Mouse (Mus musculus) megakaryocyte-erythroid progenitor cell, adult 5-6 weeks (primary cell): ENCODE results near the gene Esrp2. TPM values are rescaled to one million over a fixed set of nuclear protein-coding genes. Genes with fewer than 3 reads are reported as not detected.

Experiments
- ATAC-seq: replicated peaks from 2 replicates; pipeline ENCODE4 v1.8.0; 2016; ENCODE audit warnings: mild to moderate bottlenecking, inconsistent platforms; ENCODE audit not compliant: severe bottlenecking, poor library complexity, low FRiP score, low TSS enrichment
- total RNA-seq, 2 experiments: library from RNA; stranded (forward) in 1 of 2; stranded (reverse) in 1 of 2; fragments of 200-1000, 215-1000 nt in 1 of 2; fragments of >200 nt in 1 of 2; fragmentation: Nextera tagmentation in 1 of 2; gene quantifications; 2 replicates each; pipeline ENCODE4 v1.2.3; 2014 to 2017

Gene Esrp2
- total RNA-seq, 2 experiments from 2014 or later, result 0.68 TPM; not detected in 1

DNA sequence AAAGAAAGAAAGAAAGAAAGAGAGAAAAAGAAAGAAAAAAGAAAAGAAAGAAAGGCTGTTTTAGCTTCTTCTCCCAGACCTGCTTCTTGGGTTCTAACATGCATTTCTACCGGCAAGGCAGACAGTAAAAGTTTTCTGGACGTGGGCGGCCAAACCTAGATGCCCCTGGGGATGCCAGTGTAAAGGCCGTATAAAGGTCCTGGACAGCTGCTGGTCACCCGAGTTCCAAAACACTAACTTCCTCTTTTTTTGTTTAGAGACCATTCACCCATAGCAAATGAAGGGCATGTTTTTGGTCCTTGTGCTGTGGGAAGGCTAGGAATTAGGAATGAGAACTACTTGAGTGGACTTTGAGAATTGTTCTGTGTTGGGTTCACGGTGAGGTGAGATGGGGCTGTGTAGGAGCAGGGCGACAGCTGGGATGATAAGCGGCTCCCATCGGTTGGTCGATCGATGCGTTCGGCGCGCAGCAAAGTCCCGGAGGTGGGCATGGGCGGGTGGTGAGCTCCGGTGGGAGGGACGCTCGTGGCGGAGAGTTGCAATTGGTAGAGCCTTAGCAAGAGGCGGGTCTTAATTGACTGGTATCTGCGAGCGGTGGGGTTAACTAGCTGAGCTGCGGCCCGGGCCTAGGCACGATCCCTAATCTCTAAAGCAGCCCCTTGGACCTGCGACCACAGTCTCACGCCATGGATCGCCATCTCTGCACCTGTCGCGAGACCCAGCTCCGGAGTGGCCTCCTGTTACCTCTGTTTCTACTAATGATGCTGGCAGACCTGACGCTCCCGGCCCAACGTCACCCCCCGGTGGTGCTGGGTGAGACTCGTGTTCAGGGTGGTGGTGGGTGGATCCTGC is 13.3 kb upstream of the Esrp2 start, which contains the start of gene Pla2g15:
Gene Pla2g15, plus strand, starts transcription at position 599 of the 852 bp plus-strand sequence.
- ATAC-seq, result peak; percentile 99

DNA sequence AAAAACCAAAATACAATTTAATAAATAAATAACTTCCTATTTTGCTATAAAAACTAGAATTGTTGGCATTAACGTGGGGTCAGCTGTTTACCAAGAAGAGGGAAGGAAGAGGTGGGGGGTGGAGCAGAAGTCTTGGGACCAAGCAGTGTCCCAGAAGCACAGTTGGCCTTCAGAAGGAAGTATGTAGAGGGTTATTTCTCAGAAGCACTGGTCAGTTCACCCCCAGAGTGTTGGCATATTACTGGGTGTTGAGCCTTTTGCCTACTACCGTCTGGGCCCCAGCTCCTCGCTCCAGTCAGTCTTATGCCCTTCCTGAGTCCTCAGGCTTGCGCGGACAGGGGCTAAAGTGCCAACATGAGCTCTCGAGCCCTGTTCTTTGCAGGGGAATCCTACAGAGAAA is 12.3 kb upstream of the Esrp2 start:
- ATAC-seq, result no peak

DNA sequence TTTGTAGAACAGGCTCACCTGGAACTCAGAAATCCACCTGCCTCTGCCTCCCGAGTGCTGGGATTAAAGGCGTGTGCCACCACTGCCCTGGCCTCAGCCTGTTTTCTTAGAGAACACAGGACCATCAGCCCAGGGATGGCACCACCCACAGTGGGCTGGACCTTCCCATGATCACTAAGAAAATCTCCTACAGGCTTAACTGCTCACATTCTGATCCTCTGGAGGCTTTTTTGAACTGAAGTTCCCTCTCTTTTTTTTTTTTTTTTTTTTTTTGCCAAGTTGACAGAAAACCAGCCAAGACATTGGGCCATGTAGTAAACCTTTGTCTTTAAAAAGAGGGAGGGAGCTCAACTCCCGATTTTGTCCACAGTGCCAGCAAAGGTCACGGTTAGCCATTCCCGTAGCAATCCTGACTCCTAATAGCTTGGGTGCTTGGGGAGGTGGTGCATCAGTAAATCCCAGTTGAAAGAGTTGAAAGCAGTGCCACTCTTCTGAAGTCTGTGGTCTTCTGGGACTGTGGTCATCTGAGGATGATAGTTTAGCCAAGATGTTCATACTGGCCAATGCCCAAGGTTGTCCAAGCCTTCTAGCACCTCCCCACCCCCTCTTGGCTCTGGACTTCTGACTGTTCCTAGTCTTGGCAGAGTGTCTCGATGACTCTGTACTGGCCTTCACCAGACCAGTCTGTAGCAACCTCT is 11.2 kb upstream of the Esrp2 start:
- no peak for ATAC-seq

DNA sequence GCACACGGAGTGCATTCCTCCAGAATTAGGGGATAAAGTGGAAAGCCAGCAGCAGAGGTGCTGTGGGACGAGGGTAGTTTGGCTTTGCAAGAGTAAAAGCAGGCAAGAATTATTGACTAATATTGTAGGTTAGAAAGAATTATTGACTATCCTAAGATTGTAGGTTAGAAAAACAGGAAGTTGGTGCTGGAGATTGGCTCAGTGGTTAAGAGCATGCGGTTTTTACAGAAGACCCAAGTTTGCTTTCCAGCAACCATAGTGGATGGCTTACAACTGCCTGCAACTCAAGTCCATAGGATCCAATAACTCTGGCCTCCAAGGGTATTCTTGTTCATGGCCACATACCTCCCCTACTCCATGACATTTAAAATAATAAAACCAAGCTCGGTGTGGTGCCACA is 9.2 kb upstream of the Esrp2 start:
- ATAC-seq, result no peak

DNA sequence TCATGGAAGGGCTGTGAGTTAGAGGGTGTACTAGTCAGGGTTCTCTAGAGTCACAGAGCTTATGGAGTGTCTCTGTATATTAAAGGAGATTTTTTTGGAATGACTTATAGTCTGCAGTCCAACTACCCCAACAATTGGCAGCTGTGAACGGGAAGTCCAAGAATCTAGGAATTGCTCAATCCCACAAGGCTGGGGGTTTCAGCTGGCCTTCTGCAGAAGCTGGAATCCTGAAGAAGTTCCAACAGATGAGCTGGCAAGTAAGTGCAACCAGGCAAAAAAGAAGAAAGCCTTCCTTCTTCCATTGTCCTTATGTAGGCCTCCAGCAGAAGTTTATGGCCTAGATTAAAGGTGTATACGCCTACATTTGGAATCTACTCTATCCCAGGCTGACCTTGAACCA is 8.6 kb upstream of the Esrp2 start:
- ATAC-seq, result no peak

DNA sequence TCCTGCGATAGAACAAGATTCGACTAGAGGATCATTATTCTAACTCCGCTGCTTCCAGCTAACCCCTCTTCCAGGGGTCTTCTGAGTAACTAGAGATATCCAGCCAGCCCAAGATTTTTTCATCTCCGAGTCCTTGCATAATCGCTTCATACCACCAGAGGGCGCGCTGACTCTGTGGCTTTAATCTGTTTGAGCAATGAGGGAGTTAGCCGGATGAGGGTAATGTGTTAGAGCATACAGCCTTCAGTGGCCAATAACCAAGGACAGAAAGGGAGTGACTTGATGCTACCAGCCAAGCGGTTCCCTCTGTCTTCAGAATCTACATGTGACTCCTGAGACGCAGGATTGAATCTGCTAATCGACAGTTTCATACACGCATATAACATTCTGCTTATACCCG is 4.0 kb upstream of the Esrp2 start:
- peak; percentile 84 for ATAC-seq

DNA sequence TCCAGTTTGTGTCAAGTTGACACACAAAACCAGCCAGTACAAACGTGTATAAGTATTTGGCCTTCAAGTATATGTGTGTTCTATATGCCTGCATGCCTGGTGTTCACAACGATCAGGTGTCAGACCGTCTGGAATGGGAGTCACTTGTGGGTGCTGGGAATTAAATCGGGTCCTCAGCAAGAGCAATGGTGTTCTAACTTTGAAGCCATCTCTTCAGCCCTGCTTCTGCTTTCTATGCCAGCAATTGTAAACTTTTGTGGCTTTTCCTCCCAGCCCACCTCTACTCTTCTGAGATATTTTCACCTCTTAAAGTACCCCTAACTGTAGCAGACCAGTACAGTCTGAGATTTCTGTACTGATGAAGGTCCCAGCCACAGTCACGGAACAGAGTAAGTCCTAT is 3.4 kb upstream of the Esrp2 start:
- ATAC-seq, result no peak

DNA sequence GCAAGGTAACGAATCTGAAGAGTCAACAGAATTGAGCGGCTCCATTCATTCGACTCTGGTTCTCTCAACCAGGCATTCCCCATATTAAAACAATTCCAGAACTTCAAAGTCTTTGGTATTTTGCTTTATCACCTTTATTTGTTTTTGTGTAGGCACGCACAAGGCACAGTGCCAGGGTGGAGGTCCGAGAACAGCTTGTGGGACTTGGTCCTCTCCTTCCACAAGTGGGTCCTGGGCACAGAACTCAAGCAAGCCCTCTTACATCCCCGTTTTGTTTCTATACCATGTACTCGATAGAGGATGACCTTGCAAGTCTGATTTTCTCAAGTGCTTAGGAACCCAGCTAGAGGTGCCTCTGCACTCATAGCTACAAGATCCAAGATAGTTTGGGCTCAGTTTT is 1.8 kb upstream of the Esrp2 start:
- no peak for ATAC-seq

DNA sequence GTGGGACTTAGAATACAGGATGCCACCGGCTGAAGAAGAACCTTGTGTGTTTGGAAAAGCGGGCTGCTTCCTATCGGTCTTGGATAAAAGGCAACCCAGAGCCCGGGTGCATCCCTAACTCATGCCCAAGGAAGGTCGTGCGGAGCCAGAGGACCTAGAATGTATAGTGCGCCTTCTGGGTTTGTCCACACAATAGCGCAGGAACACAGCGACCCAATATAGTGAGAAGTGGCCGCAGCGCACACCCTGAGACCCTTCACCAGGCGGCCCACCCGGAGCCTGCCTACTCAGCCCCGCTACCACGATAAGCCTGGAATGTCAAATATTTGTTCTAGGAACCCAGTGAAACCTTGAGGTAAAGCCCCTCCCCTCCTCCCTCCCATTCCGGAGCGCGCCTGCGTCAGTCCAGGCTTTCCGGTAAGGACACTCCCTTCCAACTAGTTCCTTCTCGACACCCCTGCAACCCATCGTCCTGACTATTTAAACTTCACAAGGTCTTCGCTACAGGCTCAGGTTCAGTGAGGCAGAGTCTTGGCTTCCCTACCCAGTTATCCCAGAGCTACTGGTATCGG is 1.2 kb upstream of the Esrp2 start:
- ATAC-seq, result 0 out of 2 replicates have a peak, but pooled peaks have one; percentile 26

DNA sequence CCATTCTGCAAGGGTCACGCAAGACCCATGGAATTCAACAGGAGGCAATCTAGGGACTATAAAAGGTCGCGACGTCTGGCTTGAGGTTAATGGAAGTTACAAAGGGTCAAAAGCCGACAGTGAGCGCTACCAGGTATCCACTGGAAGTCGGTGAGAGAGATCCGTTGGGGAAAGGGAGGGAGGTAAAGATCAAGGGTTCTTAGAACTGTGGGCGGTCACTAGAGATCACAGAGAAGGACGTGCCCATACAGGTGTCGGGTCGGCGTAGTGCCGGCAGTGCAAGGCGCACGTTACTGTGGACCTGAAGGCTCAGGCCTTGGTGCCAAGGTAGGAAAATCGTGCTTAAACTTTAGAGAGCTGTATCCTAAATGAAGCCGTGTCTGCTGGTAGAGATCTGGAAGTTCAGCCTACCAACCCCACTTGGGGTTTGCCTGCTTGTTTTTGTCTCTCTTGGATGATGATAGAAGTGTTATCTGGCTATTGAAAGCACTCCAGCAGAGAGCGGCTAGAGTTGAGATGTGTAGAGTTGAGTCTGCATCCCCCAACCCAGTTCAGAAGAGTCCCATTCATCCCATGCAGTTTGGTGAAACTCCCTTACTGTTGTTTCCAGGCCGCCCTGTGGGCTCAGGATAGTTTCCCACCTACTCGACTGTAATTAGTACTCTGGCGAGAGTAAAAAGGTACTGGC is 588 bp upstream of the Esrp2 start:
- ATAC-seq, result no peak

DNA sequence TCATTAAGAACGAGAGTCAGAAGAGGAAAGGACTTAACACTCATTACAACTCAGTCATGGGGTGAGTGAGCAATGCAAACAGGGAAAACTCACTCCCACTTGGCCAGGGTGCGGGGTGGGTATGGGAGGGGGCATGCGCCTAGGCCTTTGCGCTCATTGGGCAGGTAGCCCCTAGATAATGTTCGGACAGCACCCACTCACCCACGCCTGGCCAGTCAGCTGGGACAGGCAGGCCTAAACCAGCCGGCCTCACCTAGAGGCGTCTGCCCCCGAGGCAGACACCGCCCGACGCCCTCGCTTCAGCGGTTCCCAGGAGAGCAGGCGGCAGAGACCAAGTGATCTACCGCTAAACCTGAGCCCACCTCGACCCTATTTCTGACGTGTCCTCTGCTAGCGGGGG is 1.1 kb downstream of the Esrp2 start:
- no peak for ATAC-seq

DNA sequence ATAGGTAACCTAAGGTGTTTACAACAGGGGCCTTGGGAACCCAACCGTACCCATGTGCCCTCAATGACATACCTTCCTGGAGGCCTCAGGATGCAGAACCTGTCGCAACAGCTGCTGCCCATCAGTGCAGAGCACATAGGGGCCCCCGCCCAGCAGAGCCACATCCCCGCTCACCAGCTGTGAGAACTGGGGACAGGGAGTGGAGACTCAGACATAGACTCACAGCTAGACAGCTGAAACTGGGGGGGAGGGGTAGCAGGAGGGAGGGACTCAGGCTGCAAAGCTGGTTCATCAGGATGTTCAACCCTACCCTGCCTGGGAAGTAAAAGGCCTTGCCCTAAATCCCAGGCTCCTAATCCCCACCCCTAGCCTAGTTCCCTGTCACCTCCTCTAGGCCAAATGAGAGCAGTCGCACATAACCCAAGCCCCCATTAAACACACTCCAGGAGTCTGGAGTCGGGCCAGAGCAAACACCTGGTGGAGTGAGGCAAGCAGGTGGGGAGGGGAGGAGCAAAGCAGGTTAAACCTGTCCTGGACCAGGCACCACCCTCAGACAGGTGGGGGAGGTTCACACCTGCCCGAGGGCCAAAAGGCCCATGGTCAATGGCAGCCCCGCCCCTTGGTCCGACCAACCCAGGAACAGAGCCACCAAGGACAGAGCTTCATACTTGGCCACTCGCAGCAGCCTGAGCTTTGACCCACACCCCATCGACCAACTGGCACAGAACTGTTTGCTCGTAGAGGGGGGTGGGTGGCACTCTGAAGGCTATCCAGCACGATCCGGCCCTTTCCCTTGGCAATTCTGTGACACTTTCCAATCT is 1.8 kb downstream of the Esrp2 start:
- no peak for ATAC-seq

DNA sequence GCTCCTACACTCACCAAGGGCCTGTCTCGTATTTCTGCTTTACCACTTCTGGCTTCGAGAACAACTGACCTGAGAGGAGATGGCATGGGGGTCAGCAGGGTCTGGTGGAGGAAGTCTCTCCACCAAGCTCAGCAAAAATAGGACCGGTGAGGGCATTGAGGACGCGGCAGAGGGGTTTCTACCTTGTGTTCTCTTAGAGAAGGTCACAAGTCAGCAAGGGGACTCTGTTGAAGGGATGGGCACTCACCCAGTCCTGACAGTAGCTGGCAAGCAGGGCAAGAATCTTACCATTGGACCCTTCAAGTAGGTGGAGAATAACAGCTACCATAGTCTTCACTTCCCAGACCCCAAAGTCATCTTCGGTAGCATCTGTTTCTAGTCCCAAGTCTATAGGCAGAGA is 2.8 kb downstream of the Esrp2 start:
- ATAC-seq, result no peak

DNA sequence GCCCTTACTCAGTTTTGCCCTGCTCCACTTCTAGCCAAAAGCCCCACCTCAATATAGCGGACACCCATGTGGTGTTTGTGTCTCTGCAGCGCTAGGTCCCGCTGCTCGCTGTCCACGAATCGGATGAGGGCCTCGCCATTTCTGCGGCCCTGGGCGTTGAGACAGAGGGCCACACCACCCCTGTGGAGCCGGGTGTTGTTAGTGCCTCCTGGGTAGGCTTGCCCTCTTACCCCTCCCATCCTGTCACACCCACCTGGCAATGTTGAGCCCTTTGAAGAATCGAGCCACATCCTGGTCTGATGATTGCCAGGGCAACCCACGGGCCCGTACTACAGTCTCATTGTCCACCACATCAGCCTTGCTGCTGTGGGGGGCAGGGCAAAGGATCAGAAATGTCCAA is 3.2 kb downstream of the Esrp2 start:
- no peak for ATAC-seq

DNA sequence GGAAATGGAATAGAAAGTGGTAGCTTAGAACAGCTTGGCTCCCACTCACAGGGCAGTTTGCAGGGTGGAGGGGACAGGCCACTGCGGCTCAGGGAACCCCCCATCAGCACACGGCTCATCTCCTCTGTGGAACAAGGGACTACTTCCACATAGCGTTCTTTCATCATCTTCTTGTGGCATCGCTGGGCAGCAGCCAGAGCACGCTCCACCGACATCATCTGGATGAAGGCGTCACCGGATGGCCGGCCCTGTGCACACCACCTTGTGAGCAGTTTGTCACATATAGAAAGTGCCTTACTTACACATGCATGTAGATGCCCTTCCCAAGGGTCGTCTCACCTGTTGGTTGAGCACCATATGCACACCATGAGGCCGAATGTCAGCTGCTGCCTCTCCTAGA is 4.4 kb downstream of the Esrp2 start:
- ATAC-seq, result no peak

DNA sequence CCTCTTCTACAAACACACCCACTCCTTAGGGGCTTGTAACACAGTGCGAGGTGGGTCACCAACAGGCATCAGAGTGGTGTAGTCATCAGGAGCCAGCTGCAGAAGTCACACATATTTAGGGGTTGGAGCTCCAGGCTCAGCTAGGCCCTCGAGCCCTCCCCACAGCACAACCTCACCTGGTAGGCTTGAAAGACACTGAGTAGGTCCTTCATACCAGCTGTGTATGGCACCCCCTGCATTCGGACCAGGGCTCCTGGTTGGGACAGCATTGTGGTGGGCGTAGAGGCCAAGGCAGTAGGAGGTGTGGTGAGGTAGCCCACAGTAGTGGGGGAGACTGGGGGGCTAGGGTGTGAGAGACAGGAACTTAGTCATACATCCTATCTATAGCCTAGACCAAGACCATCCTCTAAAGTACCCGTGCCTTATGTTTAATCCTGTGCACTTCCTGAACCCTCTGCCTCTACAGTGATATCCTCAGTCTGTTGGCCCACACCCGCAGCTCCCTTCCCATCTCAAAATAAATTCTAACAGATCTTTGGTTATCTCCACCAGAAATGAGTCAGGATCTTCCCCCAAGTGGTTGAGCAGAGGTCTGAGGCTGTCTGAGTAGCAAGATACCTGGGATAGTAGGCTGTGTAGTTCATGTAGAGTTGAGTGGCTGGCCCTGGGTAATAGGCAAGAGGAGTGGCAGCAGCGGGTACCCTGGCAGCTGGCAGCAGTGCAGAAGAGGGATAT is 5.1 kb downstream of the Esrp2 start:
- peak; percentile 62 for ATAC-seq

DNA sequence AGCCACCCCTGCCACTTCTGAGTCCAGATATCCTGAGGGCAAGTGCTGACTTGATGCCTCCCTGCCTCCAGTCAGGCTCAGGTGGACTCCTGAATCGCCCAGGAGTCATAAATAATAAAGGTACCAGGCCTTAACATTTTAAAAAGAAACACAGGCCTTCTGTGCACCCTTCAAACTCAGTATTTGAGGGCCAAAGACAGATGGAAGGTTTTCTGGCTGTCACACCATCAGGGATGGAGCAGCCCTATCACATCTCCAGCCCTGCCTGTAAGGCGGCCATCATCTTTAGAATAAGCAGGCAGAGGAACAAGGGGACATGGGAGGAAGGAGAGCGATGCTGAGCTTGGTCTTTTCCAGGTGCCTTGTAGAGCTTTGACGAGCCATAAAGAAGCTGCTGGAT is 5.8 kb downstream of the Esrp2 start:
- ATAC-seq, result no peak

DNA sequence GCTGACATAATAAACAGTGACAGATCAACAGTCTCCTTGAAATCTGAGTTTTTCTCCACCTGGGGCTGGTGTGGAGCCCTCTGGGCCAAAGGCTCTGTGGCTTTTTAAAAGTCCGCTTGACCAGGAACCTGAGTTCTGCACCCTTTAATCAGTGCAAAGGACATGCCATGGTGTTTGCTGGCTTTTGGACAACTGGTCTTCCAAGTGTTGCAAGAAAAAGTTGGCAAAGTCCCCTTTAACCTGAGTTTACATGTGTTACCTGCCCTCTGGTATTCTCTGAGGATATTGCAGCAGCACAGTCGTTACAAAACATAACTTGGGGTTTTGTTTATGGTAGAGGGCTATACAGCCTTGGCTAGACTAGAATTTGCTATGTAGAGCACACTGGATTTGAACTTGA is 6.3 kb downstream of the Esrp2 start:
- no peak for ATAC-seq

DNA sequence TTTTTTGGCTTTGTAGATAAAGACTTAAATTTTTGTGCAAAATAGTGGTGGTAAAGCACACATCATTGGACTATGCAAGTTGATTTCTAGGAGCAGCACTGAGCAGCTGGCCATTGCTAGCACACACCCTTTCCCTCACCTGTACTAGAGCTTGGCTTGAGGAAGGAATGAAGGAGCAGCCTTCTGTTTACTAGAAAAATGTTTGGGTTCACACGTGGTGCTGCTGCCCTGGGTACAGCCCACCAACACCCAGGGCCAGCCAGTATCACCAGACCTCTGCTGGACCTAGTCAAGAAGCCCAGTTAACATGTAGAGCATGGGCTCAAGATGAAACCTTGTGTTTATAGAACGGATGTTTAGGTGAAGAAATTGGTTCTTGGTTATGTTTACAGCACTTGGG is 6.8 kb downstream of the Esrp2 start:
- ATAC-seq, result no peak
